Mouse (Mus musculus) natural killer cell, adult 2 months (primary cell): ENCODE measurements around the gene Utrn.

Experiments
- DNase-seq, 2 experiments: peaks; one replicate each; pipeline ENCODE4 v3.0.0; 2022; ENCODE audit warnings: low spot score in 2 of 2

Utrn gene

GRCm38 (mm10) chr10:12541757-12542156 is 327.4 kb downstream of the Utrn start:
- DNase-seq = no peak

- DNase-seq = no peak
Observed at GRCm38 (mm10) chr10:12535272-12535671, 333.9 kb downstream of the Utrn start.

GRCm38 (mm10) chr10:12534801-12535200 is 334.4 kb downstream of the Utrn start:
- DNase-seq = no peak

- DNase-seq = no peak
Observed at GRCm38 (mm10) chr10:12534301-12534700, 334.9 kb downstream of the Utrn start.

- no peak for DNase-seq
Observed at GRCm38 (mm10) chr10:12522078-12522477, 347.1 kb downstream of the Utrn start.

GRCm38 (mm10) chr10:12518162-12518561 is 351.0 kb downstream of the Utrn start:
- no peak for DNase-seq

GRCm38 (mm10) chr10:12505568-12505967 is 363.6 kb downstream of the Utrn start:
- DNase-seq = no peak

- DNase-seq = no peak
Observed at GRCm38 (mm10) chr10:12500489-12500888, 368.7 kb downstream of the Utrn start.

- no peak for DNase-seq
Observed at GRCm38 (mm10) chr10:12497555-12497954, 371.6 kb downstream of the Utrn start.

- DNase-seq = no peak
Observed at GRCm38 (mm10) chr10:12489551-12490177, 379.5 kb downstream of the Utrn start.

GRCm38 (mm10) chr10:12488518-12488917 is 380.6 kb downstream of the Utrn start:
- DNase-seq = no peak

GRCm38 (mm10) chr10:12488117-12488516 is 381.0 kb downstream of the Utrn start:
- DNase-seq = no peak

- no peak for DNase-seq
Observed at GRCm38 (mm10) chr10:12483494-12483893, 385.7 kb downstream of the Utrn start.

GRCm38 (mm10) chr10:12482975-12483374 is 386.2 kb downstream of the Utrn start:
- no peak for DNase-seq

- DNase-seq = no peak
Observed at GRCm38 (mm10) chr10:12474850-12475621, 394.1 kb downstream of the Utrn start.

GRCm38 (mm10) chr10:12469391-12470057 is 399.6 kb downstream of the Utrn start:
- DNase-seq = no peak

- no peak for DNase-seq
Observed at GRCm38 (mm10) chr10:12467544-12467943, 401.6 kb downstream of the Utrn start.

GRCm38 (mm10) chr10:12460945-12461344 is 408.2 kb downstream of the Utrn start:
- no peak for DNase-seq

- DNase-seq = no peak
Observed at GRCm38 (mm10) chr10:12456867-12457266, 412.3 kb downstream of the Utrn start.

GRCm38 (mm10) chr10:12452641-12453040 is 416.5 kb downstream of the Utrn start:
- DNase-seq = no peak

GRCm38 (mm10) chr10:12444122-12444521 is 425.0 kb downstream of the Utrn start:
- no peak for DNase-seq

GRCm38 (mm10) chr10:12433161-12433560 is 436.0 kb downstream of the Utrn start:
- DNase-seq = no peak

- no peak for DNase-seq
Observed at GRCm38 (mm10) chr10:12430399-12430798, 438.8 kb downstream of the Utrn start.
